Mouse (Mus musculus) layer of hippocampus, adult 9-10 months (tissue): ENCODE measurements at regions not wholly inside any gene's neighbourhood (a gene's known extent, or its start where the extent isn't known, plus 50 kb on each side); places are given as distances from the start of the nearest gene placed in this dataset.

Experiments used
- DNase-seq: peaks from one replicate; pipeline ENCODE4 v3.0.0; 2022; ENCODE audit warnings: low spot score

DNA sequence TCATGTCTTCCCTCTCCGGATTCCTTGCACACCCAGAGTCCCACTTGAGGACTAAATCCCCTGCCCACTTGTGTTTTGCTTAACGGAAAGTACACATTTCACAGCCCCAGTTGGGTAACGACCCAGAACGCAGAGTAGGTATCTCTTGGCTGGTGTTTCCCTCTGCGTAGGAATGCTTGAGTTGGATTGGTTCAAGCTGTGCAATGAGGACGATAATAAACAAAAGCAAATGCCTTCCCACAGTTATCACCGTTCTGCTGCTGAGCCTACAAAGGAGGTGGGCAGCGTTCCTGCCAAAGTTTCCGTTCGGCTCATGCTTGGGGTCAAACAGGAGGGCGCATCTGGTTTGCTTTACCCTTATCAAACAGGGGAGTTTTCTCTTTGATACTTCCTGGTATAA, 212.3 kb upstream of the Sfrp2 start:
- DNase-seq = no peak

DNA sequence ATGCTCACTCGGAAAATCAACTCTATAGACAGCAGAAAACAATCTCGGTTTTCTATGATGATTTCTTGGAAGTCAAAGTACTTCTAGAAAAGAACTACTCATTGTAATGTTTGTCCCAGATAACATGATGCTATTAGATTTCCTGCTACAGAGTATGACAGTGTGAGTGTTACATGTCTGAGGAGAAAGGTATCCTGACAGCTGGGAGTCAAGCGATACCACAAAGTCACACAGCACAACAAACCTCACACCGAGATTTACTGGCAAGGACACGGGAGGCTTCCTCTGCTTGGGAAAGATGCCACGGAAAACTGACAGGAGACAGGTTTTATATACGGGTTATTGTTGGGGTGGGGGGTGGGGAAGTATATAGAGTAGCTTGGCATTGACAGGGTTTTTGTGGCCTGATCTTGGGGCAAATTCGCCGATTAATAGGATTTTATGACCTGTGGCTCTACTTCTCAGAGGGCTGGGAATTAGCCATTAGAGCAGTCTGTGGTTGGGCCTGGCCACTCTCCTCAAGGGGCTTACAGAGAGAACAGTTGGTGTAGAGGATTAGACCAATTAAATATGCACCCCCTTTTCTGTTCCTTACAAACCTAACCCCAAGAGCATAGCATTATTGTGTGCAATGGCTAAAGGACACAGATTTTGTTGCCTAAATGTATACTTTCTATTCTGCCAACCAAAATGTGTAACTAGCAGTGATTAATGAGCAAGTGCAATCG, 209.2 kb upstream of the Sfrp2 start:
- no peak for DNase-seq

DNA sequence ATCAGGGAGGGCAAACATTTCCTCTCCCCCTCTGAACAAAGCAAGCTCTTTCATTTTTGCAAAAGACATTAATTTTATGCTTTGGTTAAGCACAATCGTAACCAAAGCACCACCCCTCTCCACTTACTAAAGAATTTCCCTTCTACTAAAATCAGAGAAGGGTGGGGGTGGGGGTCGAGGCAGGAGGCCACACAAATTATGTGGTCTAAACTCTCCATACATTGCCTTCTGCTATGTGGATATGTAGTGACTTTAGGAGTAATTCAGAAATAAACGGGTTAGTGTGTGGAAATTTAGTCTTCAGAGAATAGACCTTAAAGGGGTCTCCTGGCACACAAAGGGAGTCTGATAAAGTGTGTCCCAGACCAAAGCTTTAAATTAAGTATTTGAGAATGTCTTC, 204.1 kb upstream of the Sfrp2 start:
- no peak for DNase-seq

DNA sequence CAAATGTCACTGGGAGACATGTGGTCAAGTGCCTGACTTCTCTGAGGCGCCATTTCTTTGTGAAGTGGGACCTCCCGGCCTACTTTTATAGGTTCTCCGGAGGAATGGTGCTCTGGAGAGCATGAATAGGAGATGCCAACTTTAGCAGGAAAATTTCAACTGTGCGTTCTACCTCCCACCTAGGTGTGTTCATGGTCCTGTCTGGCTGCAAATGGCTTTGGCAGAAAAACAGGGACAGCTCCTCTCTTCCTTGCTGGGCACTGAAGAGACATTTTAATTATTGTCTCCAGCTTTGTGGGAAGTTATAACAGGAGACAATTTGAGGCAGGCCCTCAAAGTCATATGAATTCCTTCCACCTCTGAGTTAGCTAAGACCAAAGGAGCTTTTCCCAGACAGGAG, 190.6 kb upstream of the Sfrp2 start:
- DNase-seq = no peak

DNA sequence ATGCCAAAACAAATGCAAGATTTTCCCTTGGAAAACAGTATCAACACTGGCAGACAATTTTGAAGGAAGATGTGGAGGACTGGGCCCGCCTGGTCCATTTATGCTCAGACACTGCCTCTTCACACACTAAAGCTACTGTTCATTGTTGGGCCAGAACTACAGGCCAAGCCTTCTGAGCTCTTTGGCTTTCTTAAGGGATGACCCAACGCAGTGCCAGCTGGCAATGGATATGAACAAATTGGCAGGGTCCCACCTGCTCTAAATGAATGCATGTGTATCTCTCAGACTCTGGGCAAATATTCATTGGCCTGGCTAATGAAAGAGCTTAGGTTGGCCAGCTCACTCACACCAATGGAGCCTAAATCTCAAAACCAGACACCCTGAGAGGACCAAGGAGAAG, 190.0 kb upstream of the Sfrp2 start:
- no peak for DNase-seq

DNA sequence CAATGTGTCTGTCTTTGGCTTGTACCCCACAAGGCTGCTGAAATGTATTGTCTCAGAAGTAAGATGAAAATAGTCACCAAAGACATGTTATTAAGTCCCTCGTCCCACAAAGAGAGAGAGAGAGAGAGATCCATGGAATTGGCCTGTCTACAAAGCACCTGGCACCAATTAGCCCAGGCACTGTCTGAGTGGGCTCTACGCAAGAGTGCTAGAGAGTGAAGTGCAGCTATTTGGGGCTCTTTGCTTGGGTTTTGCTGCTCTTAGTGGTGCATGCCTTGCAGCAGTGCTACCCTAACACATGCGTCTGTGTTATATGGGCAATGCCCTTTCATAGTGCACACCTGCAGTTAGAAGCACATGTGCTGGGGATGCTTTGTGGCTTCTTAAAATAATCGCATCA, 185.4 kb upstream of the Sfrp2 start:
- DNase-seq = no peak

DNA sequence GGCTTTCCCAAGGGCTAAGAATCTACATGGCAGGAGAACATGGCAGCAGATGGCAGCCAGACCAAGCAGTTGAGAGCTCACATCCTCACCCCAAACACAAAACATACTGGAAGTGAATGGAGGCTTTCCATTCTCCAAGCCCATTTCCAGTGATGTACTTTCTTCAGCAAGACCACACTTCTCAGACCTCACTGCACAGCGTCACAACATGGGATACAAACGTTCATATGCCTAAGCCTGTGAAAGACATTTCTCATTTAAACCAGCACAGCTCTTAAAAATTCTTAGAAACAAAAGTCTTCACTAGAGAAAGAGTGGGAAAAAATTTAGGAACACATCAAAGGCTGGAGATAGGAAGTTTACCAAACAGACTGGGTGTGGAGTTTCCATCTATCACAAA, 183.9 kb upstream of the Sfrp2 start:
- DNase-seq = no peak

DNA sequence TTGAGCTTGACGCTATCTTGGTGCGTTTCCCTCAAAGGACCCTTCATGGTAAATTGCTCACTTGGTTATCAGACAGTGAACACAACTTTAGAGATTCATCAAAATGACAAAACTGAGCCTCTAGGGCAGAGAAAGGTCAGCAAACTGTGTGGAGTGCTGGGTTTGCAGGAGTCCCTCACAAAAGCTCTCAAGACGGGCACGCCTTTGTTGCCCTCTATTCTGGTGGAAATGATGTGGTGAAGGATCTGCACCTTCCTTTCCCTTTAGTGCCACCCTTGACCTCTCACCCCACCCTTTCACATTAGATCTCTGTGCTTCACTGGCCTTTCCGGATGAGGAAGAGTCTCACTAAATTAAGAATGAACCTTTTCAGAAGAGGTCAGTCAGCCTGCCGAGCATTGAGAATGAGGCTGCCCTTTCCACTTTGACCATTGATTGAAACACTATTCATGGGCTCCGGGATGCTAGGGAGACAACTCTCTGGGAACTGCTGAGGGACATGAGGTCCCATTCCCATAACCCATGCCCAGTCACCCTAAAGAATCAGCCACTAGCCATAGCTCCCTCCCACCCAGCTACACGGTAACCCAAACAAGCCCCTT, 182.9 kb upstream of the Sfrp2 start:
- no peak for DNase-seq

DNA sequence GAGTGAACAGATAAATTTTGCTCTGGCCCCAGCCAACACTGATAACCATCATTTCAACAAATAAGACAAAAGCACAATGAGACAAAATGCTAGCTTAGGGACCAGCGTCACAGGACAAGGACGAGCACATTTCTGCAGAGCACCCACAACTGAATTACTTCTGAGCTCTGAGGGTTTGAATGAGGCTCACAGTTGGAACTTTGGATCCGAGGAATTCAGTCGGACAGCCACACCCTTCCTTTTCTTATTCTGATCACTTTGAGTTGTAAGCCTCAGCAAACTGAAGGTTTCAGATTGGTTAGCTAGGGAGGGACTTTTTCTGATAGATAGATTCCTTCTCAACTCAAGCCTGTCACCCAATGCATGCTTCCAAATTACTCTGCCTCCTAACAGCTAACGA, 180.0 kb upstream of the Sfrp2 start:
- DNase-seq = no peak

DNA sequence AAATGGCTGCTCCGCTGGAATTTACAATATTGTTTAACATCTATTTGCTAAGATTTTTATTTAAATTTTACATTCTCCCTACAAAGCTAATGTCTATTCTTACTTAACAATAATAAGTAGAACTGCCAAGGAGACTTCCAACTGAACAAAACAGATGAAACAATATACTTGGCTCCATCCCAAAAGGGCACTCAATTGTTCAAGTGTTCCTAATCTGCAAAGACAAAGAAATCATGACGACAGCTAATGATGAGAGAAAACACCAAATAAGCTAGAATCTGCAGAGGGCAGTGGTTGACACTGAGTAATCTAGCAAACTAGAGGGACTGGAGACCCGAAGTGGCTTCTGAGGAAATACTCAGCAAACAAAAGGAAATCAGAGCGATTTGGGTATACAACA, 179.6 kb upstream of the Sfrp2 start:
- no peak for DNase-seq

DNA sequence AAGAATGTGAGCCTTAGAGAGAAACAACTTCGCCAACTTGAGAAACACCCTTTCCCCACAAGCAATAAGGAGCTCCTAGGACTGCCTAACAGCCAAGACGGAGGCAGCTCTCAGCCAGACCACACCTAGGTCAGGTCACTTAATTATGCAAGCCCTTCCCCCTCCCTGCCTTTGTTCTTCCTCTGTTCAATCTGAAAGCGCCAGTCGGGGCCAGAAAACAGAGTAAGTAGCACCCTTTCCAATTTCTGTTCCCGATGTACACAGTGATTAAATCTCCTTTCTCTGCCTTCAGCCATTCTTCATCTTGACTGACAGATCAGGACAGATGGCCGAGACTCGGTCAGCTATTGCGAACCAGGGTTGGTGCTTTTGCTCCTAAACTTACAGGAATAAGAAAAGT, 177.0 kb upstream of the Sfrp2 start:
- DNase-seq = no peak

DNA sequence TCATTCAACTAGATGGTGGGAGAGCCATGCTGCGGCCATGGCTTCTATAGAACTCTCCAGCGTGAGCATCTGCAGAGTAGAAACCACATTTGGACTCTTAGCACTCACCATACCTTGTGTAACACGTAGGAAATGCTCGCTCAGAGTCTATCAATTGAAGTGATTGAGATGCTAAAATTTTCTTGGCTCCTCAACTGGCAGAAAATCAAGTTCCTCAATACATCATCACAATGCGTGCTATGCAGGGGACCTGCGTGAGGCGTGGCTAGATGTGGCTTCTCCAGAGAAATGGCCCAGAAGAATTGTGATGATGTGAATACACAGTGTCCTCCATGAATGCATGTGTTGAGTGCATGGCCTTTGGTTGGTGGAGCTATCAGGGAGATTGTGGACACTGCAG, 174.9 kb upstream of the Sfrp2 start:
- DNase-seq = no peak

DNA sequence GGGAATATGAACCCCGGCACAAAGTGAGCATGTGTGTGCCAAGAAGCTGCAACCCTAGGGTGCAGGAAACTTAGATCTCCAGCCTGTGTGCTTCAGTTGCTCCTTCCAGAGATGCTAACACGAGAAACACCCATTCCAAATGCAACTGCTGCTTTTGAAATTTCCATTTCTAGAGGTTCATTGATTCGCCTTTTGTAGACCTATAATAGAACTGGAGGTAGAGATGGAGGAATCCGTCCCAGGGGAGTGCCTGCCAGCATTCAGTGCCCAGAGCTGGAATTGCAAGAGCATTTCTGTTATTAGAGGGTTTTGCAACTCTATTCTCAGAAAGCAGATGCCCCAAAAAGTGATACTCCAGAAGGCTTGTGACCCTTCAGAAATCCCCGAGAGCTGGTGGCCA, 172.8 kb upstream of the Sfrp2 start:
- no peak for DNase-seq

DNA sequence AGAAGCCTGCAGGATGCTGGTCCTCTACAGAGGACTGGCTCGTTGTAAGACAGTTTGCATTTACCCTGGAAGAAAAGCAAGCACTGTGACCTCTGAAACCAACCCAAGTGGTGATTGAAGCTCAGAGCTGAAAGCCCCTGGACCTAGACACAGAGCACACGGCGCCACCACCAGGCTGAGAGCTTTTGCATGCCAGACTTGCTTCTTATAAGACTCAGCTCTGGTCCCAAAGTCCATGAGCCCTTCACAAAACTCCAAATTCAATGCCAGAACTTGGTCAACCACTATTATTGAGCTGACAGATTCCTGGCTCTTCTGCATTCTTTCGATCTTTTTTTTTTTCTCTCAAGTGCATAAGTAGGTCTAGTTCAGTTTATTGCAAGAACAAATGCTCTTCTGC, 164.6 kb upstream of the Sfrp2 start:
- no peak for DNase-seq

DNA sequence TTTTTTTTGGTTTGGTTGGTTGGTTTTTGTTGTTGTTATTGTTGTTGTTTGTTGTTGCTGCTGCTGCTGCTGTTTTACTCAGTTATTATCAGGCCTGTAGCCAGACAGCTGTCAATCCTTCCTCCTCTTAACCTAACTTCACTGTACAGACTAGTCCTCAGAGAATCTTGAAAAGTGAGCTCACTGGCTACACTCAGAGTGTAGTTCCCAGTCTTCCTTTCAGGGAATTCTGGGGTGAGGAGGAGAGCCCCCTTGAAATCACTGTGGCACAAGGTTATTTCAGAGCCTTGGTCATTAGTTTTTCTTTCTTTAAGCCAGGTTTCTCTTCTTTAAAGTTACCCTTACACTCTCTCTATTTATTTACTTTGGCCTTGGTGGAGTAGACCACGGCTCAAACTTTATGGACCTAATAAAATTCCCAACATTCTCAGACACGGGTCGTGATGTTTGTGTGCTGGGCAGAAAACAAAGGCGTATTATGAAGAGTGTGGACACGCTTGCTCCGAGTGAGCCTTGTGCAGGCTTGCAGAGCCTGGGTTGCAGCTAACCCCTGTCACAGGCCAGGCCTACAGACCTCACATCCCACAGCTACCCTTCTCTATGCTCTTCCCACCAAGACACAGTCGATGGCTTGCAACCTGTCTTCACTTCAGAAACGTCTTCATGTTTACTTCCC, 156.9 kb upstream of the Sfrp2 start:
- DNase-seq = no peak

DNA sequence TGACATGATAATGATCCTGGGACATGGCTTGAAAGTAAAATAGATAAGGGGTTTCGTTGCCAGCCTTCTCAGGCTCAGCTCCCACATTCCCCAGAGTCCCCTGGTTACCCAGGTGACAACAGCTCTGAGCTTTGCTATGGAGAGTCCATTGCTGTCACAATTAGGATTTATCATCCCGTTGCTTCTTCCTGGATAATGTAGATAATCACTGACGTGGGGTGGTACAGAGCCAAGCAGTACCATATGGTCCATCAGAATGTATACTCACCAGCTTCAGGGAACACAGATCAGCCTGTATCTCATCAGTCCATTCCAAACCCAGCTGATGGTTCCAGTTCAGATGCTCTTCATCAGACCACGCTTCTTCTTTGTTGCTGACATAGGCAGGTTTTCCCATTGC, 145.7 kb upstream of the Sfrp2 start:
- no peak for DNase-seq

DNA sequence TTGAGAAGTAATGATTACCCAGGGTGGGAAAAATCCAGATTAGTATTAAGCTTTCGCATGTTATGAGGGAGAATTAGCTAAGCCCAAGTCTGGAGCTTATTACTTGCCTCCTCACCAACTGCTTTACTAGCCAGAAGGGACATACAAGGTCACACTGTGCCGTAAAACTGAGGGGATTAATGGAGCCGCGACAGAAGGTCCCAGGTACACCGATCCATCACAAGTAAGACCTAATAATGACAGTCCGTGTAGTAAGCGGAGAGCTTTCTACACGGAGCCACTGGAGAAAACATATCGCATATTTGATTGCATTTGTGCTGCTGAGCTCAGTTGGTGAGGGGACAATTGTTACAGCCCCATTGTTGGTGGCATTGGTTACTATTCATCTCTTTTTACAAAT, 133.1 kb upstream of the Sfrp2 start:
- no peak for DNase-seq

DNA sequence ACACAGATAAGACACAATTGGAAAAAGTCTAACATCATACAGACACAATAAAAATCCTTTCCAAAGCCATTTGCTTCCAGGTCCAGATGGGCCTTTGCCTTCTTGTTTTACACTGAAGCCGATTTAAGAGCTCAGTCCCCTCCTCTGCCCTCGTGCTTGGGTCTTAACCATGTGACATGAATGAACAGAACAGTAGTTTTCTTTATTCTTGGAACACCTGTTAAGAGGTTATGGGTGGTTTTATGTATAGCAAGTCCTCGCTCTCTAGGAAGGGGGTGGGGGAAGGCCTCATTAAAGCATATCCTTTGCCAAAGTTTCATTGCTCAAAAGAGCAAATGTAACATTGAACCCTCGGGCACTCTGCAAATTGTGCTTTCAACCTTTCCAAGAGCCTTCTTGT, 125.7 kb upstream of the Sfrp2 start:
- no peak for DNase-seq

DNA sequence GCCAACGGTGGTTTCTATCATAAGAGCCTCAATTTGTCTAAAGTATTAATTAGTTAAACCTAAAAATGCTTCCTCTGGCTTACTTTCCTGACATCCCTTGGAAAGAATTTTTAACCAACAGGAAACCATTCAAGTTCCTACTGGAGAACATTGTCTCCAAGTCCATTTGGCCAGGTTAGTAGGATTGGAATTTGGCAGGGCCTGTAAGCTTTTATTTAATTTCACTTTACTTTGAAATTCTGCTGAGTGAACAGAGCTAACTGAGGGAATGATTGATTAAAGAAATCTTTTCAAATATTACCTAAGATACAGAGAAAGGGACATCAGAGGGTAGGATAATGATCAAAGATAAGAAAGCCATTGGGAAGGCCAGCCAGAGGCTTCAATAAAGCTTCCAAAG, 102.4 kb upstream of the Sfrp2 start:
- DNase-seq = no peak

DNA sequence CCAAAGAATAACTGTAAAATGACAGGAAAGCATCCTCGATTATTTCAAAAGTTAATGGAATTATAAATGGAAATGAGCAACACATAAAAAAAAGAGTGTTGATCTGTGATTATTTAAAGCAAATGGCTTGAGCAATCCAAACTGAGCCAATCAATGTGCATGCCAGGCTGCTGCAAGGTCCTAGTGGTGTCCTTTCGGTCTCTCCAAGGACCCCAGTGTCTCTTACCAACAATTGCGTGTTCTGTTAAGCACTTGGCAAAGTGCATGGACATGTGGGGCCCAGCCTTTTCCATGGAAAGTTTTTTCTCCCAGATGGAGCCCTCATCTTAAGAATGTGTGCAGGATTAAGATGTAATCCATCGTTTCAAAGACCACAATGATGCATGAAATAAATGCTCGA, 90.0 kb upstream of the Sfrp2 start:
- no peak for DNase-seq

DNA sequence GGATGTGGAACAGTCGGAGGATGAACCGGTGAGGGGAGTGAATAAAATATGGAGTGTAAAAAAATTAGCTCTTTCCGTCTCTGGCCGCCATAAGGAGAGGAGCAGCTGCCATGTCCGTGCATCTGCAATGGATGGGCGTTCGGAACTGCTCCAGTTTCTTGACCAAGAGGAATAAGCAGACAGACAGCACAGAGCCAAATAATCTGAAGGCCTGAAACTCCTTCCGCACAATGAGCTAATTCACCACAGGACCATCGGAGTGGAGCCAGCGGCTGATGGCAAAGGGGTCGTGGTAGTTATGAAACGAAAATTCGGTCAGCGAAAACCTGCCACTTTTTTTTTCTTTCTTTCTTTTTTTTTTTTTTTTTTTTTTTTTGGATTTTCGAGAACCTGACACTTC, 79.5 kb upstream of the Sfrp2 start:
- DNase-seq = no peak

DNA sequence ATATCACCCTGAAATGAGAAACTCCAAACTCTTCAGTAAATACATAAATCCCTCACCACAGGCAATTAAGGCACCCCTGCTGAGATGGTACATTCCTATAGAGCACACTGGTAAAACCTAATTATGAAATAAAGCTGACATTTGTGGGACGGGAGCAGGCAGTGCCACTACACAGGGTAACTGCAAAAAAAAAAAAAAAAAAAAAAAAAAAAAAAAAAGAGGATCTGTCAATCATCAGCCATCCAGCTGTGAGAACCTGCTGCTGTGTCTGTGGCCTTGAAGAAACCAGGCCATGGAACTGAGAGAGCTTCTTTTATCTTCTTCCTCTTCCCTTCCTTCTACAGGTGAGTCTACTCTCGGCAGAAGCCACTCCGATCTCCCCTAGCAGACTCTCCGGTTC, 78.6 kb upstream of the Sfrp2 start:
- DNase-seq = no peak

DNA sequence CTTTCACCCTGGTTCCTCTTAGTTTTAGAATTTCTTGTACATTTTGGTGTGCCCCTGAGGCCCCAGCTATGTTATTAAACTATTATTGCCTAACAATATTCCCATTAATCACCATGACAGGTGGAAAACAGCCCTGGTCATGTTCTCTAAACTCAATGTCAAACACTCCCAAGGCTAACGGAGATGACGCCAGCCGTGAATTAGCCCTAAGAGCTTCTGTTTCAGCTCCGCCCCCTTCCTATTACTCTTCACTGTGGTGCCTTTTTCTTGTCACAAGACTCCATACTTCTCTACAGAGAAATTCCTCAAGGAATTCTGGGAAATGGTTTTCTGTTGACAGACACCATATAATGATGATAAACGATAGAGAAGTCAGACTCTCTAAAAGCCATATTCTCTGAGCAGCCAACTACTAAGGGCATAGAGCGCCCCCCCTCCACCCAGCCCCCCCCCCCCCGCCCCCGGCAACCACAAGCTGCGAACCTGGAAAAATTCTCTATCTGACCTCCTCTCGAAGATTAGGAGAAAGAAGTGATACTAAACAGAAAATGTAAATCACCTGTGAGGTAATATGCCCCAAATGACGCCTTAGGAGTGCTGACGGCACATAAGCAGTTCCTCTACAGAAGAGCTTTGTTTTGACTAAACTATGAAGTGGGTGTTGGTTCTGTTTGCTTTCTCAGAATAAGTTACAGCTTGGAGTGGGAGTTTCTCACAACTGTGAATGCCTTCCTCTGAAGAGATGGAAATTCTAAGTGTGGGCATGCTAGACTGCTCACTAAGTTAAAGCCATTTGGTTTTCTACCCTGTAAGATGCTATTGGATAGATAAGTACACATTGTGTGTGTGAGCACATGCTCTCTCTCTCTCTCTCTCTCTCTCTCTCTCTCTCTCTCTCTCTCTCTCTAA, 76.8 kb upstream of the Sfrp2 start:
- no peak for DNase-seq
